8 mouse cellular contexts compared by ENCODE assay signal in the genomic region with DNA sequence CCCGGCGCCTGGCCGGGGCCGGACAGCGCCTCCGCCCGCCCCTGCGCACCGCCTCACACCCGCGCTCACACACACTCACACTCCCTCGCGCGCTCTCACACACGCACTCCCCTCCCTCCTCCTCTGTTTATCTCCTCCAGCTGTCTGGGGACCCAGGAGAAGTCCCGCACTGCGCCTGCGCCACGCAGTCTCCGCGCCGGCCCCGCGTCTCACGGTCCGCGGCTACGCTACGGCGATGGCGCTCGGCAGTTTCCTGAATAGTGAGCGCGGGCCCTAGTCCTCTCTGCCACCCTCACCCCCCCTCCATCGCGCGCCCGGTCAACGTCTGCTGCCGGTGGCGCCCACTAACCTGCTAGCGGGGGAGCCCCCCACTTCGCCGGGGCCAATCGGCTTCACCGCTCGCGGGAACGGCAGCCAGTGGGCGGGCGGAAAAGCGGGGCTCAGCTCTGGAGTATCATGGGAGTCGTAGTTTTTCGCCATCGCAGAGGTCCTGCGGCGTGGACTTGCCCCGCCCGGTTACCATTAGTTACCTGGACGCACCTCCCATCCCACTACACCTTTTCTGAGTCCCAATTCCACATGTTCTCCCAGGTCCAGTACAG. TPM values are rescaled to one million over a fixed set of nuclear protein-coding genes. Genes with fewer than 3 reads are reported as not detected.
A peak's percentile ranks its signal among the peaks of the same experiment; 100 is the strongest.
DNase-seq lines count a peak whose midpoint lies in the region; ATAC-seq and TF ChIP-seq lines count a peak whose summit lies in the region.

No protein-coding gene starts in this region.

- H3K4me2 ChIP-seq in hindbrain, postnatal 0 days (ENCODE audit: low read depth, low read length), result peak overlapping the region; percentile 81

- H3K9ac ChIP-seq in hindbrain, postnatal 0 days (replicated peaks; ENCODE audit: low read length), result peak overlapping the region; percentile 82

- TF ChIP-seq CTCF in hindbrain, postnatal 0 days (IDR thresholded peaks at IDR 0.05; ENCODE audit: low read depth), result no peak
- no peak for TF ChIP-seq CTCF in left cerebral cortex, adult 2 months (IDR thresholded peaks at IDR 0.05)

- DNase-seq in T-cell, adult 2 months (ENCODE audit: low spot score), result peak; percentile 89
- DNase-seq in cerebellum, postnatal 36 days, result peak; percentile 99
- DNase-seq in gastrocnemius, adult 18-20 months (ENCODE audit: low spot score), result peak; percentile 98
- peak; percentile 98 for DNase-seq in hindbrain, postnatal 0 days (ENCODE audit: low spot score)
- peak; percentile 98 to 99 for DNase-seq in left cerebral cortex, adult 2 months (ENCODE audit: extremely low spot score in 1 of 2, low spot score in 2 of 2)
- DNase-seq in right cerebral cortex, adult 2 months (ENCODE audit: low spot score in 2 of 2), result peak; percentile 97 to 99
- DNase-seq in urinary bladder, postnatal 14 days (ENCODE audit: low spot score), result peak; percentile 98

- peak; percentile 98 for ATAC-seq in hindbrain, postnatal 0 days
- ATAC-seq in megakaryocyte, adult 5-6 weeks (ENCODE audit: poor library complexity, severe bottlenecking), result peak; percentile 96

- no peaks in the 10 kb centered on the region for H3K9me3 ChIP-seq in hindbrain, postnatal 0 days (ENCODE audit: low read length)

- H3K4me1 ChIP-seq in hindbrain, postnatal 0 days (ENCODE audit: insufficient read depth, low read length), result 0 out of 2 replicates have a peak, but pooled peaks cover 5% of the 10 kb centered on the region

- no peaks in the 10 kb centered on the region for H3K36me3 ChIP-seq in hindbrain, postnatal 0 days (ENCODE audit: insufficient read depth, low read length)

- intact Hi-C loops in left cerebral cortex, adult 2 months (cut with DNase I), result no loop called here

- H3K4me3 ChIP-seq in hindbrain, postnatal 0 days (ENCODE audit: low read length), result peak overlapping the region; percentile 83
- H3K4me3 ChIP-seq in left cerebral cortex, adult 2 months, result peak overlapping the region; percentile 94

- WGBS in hindbrain, postnatal 0 days, result under 1% methylated on average over 43 of the region's 60 CpGs

- H3K27ac ChIP-seq in hindbrain, postnatal 0 days, result peak overlapping the region; percentile 72
- peak overlapping the region; percentile 91 for H3K27ac ChIP-seq in left cerebral cortex, adult 2 months

- H3K27me3 ChIP-seq in hindbrain, postnatal 0 days (ENCODE audit: insufficient read depth, low read length), result no peaks in the 10 kb centered on the region

RNA-seq across cellular contexts. Expression of a gene that starts 14.0 kb away (rescaled TPM):
- 100 to 1,000 TPM in 1 of 2 experiments, 10 to 100 TPM in 1; 99.6 to 102 TPM for total RNA-seq in gastrocnemius, adult 18-20 months (2021)
- 47.7 and 51.9 TPM in 2 replicates for total RNA-seq in hindbrain, postnatal 0 days (2014; rRNA removed)
- 12.8 and 14.9 TPM in 2 replicates for polyA plus RNA-seq in hindbrain, postnatal 0 days (2015; fragmentation: Nextera tagmentation; extraction: Ambion mirVana)
- total RNA-seq in left cerebral cortex, adult 2 months (2021), result 10 to 100 TPM; 59.7 to 60.6 TPM
- 16.5 and 18.5 TPM in 2 replicates for total RNA-seq in megakaryocyte, adult 5-6 weeks (2015)
- 11.6 and 14.1 TPM in 2 replicates for total RNA-seq in megakaryocyte, adult 5-6 weeks (2017)

RNA-seq across cellular contexts. Expression of a gene that starts 30.3 kb away (rescaled TPM):
- total RNA-seq in gastrocnemius, adult 18-20 months (2021), result 10 to 100 TPM; 10.0 to 11.4 TPM
- total RNA-seq in hindbrain, postnatal 0 days (2014; rRNA removed), result 21.2 and 21.7 TPM in 2 replicates
- polyA plus RNA-seq in hindbrain, postnatal 0 days (2015; fragmentation: Nextera tagmentation; extraction: Ambion mirVana), result 8.2 and 10.1 TPM in 2 replicates
- total RNA-seq in left cerebral cortex, adult 2 months (2021), result 10 to 100 TPM; 49.8 to 53.0 TPM
- total RNA-seq in megakaryocyte, adult 5-6 weeks (2015), result 20.3 and 23.1 TPM in 2 replicates
- 11.0 and 11.6 TPM in 2 replicates for total RNA-seq in megakaryocyte, adult 5-6 weeks (2017)

Comparison
In these comparisons a context has a peak if more than half of its experiments do, and no peak if none do; other contexts are left out.
1. Peak in every context shown above with its lines: DNase-seq, ATAC-seq, H3K4me3 ChIP-seq and H3K27ac ChIP-seq.